Mouse (Mus musculus) right cerebral cortex, adult 2 months (tissue): ENCODE measurements around the gene Atp5g3.
"Not testable (repeated sequence)": the region's sequence is repeated elsewhere in the genome, so short reads cannot be mapped to it uniquely, and the experiment has no call there.

Experiments used
- DNase-seq, 2 experiments: peaks; one replicate each; pipeline ENCODE4 v3.0.0; 2021 to 2022; ENCODE audit warnings: low spot score in 2 of 2

Gene Atp5g3

DNA sequence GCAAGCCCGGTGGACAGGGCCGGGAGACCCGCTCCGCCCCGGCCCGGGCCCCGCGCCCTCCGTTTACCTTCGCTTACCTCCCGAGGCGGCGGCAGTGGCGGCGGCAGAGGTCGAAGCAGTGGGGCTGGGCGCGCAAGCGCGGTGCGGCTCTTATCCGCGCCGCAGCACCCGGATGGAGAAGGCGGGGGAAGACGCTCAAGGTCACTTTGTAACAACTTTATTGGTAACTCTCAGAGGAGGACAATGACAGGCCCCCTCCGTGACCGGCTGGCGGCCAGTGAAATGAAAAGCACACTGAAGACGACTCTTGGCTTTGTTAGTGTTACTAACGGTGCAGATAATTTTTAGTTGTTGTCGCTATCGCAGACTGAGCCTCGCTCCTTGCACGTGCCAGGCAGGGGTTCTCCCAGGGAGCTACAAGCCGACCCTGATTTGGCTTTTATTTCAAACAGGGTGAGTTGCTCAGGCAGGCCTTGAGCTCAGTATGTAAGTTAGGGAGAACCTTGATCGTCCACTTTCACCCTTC is at the start of gene Atp5g3:
Gene Atp5g3, minus strand, starts transcription at position 152 of the 526 bp plus-strand sequence.
- DNase-seq, result peak; percentile 88 to 94

DNA sequence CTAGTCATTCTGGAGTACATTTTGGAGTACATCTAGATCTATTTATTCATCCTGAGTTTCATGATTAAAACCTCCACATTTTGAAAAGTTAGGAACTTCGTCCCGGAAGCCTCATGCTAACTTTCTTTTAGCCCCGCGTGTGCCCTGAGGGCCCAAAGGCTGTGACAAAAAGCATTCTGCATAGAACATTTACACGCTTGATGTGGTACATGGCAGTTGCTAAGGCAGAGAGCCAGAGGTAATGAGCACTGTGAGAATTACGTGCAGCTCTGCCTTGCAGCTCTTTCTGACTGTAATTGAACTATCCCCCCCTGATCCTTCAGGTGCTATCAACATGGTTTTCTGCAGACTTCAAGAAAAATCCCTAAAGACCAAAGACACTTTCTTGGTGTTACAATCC is 47.2 kb upstream of the Atp5g3 start:
- no peak for DNase-seq

DNA sequence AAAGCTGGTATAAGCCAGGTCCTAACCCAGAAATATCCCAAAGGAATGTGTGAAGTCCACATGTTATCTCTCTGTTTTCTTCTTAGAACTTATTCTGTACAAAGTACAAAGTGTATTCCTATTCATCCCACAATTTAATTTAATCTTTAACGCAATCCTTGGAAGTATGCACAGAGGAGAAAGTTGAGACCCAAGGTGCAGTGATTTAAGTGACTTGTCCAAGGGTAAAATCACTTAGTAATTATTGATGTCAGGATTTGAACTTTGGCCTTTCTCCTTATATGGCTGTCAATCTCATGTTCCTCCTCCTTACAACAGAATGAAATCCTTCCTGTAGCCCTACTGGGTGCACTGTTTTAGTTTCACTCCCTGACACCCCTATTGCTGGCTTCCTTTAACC is 42.5 kb upstream of the Atp5g3 start:
- DNase-seq, result no peak

DNA sequence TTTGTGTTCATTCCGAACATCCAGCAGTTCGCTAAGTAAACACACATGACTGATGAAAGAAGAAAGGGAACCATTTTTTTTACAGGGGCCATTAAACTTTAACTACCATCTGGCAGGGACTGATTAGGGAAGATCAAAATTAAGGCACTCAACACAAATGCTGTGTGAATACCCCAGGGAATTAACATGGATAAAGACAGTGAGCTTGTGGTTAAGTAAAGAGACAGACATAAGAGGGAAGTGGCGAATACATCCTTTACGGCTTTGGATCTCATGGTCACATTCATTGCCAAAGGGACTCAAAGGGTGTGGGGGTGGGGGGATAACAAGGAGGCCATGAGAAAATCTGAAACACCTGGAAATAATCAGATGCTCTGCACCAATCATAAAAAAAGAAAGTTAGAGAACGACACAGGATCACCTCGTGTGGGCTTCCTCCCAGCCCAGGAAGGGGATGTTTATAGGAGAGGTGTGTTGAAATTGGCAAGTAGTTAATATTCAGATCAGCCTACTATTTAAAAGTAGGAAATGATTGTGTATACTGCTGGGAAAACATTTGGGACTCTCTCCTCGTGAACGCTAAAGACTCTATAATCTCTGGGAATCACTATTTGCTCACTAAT is 41.6 kb upstream of the Atp5g3 start:
- DNase-seq, result no peak

DNA sequence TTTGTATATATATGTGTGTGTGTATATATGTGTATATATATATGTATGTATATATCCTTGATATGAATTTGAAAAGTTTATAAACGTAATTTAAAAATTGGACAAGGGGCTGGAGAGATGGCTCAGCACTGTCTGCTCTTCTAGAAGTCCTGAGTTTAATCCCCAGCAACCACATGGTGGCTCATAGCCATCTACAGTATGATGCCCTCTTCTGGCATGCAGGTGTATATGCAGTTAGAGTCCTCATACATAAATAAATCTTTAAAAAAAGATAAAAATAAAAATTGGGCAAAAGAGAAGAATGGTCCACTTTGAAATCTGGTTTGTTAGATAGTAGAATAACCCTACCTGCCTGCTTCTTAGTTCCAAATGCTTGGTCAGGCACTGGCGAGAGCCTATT is 36.2 kb upstream of the Atp5g3 start:
- DNase-seq, result no peak

DNA sequence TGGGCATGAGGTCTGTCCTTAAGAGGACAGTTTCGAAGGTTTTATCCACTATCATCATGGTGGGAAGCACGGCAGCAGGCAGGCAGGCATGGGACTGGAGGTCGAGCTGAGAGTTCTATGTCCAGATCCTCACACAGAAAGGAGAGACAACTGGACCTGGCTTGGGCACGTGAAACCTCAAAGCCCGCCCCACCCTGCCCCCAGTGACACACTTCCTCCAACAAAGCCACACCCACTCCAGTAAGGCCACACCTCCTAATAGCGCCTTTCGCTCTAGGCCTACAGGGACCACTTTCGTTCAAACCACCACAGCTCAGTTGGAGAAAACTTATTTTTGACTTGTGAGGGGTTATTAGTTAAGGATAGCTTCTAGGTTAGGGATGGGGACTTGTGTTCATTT is 32.6 kb upstream of the Atp5g3 start:
- DNase-seq, result no peak

DNA sequence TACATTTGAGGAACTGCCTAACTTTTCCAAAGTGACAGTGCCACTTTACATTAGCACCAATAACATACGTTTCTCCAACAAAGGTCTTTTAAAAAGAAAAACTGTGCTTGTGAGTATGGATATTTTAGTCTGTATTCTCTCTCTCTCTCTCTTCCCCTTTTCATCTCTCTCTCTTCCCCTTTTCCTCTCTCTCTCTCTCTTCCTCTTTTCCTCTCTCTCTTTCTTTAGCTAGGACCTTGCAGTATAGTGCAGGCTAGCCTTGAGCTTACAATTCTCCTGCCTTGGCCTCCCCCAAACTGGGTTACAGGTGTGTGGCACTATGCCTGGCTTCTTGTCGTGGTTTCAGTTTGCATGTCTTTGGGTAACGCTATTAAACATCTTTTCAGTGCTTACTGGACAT is 31.7 kb upstream of the Atp5g3 start:
- DNase-seq, result no peak

DNA sequence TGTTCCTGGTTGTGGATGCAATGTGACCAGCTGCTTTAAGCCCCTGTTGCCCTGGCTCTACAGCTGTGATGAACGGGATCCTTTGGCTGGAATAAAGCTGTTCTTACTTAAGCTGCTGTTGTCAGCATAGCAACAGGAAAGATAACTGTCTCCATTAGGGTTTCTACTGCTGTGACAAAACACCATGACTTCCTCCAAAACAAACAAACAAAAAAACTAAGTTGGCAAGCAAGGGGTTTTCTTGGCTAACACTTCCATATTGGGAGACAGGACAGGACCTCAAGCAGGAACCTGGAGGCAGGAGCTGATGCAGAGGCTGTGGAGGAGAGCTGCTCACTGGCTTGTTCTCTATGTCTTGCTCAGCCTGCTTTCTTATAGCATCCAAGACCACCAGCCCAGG is 30.2 kb upstream of the Atp5g3 start:
- DNase-seq, result no peak

DNA sequence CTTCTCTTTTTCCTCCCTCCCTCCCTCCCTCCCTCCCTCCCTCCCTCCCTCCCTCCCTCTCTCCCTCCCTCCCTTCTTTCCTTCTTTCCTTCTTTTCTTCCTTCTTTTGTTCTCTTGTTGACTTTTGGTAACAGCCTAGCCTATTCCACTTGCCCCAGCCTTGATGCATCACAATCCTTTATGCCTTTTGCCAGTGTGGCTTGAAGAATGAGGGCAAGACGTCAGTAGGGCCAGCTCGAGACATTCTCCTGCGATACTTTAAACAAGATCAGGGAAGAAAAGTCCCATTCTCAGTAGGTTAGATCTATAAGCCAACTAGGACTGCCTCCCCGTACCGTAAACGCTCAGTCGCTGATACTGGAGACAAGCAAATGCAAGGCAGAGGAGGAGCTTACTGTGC is 29.3 kb upstream of the Atp5g3 start:
- DNase-seq, result no peak

DNA sequence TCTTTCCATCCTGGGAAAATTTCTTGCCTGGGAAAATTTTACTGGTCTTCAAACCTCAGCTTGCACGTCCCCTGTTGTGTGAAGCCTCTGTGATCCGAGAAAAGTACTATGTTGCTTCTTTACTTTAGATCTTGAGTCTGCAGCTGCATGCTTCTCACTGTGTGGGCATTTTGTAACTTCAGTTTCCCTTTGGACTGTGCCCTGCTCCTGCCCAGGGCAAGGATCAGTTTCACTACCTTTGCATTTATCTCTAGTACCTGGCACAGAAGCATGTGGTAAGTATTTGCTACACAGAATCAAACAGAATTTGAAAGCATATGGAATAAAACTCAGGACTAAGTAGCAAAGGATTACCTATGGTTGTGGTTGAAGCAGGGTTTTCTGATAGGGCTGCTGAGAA is 27.8 kb upstream of the Atp5g3 start:
- DNase-seq, result no peak

DNA sequence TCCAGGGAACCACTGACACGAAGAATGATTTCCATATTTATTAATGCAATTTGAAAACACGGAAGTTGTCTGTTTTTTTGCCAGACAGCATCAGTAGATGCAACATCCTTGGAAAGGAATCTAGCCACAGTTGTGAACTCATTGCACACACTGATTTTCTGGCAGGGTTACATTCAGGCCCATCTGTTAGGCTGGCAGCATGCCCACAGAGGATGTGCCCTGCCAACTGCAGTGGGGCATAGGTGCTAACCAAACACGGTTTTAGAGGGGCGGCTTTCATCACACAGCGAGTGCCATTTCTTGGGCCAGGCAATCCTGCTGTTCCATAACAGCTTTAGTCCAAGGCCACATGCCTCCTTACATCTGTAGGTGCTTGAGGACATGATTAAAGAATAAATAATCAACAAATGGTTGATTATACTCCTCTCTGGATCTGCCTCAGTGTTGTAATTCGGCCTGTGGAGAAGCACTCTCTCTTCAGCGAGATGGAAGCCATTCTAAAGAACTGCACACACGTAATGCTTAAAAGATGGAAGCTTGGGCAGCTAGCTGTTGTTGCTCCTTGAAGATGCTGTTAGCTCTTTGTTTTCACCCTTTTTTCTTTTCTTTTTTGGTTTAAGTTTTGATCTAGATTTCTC is 21.7 kb upstream of the Atp5g3 start:
- DNase-seq, result peak in 1 of 2 experiments; percentile 5

DNA sequence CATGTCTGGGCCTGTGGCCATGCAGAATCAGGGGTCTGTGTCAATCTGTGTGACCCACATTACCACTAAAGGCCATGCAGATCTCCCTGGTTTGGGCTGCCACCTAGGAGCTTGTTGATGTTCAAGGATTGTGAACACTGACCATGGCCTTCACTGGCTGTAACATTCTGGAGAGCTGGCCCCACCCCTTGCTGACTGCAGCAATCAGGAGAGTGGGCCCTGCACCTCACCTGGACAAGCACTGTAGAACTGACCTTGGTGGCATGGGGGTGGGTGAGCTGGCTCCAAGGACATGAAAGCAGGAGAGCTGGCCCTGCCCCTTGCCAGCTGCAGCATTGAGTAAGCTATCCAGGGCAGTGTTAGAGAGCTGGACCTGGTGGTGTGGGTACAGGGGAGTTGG is 16.6 kb upstream of the Atp5g3 start:
- no peak for DNase-seq

DNA sequence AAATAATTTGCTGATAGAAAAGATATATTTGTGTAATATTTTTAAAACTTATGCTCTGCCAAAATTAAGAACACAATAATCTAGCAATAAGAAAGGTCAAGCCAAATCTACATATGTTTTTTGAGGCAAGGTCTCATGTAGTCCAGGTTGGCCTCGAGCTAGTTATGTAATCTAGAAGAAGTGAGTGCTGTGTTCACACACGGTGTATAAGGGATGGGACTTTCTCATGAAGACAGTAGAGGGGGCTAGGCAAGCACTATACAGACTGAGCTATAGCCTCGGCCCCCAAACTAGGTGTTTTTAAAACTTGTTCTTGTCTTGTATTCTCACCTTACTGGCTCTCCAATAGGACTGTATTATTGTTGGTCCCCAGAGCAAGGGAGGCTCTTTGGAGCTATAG is 14.4 kb upstream of the Atp5g3 start:
- DNase-seq, result no peak

DNA sequence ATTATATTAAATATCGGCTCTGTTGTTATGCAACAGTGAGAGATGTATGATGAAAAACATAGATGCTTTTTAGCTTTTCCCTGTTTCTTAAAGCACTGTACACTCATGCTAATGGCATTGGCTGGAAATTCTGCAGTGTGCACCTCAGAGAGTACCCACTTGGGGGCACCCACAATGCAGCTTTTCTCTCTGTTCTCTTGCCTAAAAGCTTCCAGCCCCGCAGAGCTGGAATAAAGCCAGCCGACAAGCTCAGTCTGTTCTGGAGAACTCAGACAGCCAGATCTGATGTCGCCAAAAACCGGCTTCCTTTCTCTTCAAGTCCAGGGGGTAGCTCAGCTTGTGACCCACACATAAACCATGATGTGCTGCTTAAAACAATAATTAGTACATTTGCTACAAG is 14.0 kb upstream of the Atp5g3 start:
- peak; percentile 82 to 83 for DNase-seq

DNA sequence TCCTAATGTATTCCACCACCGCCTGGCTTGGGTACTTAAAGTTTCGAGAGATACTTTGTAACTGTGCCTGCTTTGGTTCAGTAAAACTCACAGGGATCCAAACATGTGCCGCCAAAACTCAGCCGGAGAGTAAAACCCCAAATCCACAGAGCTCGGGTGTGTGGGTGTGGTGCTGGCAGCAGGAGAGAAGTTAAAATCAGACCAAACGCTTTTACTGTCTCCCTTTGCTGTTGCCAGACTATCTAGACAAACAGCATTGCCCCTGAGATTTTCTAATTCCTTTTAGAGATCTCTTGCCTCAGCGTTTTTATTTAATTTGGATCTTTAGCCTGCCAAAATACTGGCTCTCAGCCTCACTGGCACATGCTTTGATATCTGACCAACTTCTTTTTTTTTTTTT is 8.5 kb upstream of the Atp5g3 start:
- peak; percentile 68 to 71 for DNase-seq

DNA sequence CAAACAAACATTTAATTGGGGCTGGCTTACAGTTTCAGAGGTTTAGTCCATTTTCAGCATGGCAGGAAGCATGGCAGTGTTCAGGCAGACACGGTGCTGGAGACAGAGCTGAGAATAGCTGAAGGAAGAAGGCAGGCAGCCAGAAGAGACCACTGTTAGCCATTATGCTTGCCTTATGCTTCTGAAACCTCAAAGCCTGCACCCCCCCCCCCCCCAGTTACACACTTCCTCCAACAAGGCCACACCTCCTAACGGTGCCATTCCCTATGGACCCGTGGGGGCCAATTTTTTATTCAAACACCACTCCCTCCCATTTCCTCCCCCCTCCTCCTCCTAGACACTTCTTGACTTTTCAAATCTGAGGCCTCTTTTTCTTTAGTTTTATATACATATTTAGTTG is 1.1 kb upstream of the Atp5g3 start:
- DNase-seq, result no peak

DNA sequence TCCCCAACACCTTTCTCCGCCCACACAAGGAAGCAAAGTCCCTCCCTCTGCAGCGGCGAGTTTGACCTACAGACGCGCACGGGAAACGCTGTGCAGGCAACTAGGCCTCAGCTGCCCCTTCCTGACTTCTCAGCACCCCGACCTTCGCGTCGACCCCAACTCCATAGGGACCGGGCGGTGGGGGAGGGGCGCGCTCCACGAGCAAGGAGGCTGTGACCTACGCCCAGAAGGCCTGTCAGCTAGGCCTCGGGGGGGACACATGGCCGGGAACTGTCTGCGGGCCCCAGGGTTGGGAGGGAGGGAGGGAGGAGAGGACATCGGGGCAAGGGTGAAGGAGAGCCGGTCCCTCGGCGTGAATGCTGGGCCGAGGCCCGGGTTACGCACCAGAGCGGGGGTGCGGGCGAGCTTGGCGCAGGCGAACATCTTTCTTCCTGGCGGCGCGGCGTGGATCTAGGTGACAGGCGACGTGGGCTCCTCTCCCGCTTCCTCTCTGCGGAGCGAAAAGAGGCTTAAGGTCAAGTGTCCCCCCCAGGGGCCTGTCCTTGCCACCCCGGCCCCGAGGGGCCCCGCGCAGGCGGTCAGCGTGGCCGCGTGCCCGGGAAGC is 453 bp downstream of the Atp5g3 start:
- peak; percentile 36 to 52 for DNase-seq

DNA sequence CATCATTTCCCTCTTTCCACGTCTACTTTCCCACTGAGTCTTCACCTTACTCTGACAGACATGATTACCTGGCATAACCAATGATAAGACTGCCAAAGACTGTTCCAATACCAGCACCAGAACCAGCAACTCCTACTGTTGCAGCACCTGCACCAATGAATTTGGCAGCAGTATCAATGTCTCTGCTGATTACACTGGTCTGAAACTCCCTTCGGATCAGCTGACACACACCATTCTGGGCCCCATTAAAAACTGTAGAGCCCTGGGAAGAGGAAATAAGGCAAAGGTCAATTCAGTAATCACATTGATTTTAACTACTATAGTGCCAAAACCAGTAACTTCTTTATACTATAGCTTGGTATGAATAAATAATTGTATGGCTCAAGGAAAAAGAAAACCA is 2.0 kb downstream of the Atp5g3 start:
- DNase-seq, result no peak

DNA sequence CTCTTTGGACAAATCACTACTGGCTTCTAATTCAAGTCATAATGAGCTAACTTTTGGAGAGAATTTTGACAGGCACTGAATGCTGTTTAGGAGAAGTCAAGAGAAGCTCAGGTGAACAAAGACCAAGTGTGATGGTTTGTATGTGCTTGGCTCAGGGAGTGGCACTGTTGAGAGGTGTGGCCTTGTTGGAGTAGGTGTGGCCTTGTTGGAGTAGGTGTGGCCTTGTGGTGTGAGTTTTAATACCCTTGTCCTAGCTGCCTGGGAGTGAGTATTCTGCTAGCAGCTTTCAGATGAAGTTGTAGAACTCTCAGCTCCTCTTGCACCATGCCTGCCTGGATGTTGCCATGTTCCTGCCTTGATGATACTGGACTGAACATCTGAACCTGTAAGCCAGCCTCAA is 6.4 kb downstream of the Atp5g3 start:
- not testable (repeated sequence) for DNase-seq

DNA sequence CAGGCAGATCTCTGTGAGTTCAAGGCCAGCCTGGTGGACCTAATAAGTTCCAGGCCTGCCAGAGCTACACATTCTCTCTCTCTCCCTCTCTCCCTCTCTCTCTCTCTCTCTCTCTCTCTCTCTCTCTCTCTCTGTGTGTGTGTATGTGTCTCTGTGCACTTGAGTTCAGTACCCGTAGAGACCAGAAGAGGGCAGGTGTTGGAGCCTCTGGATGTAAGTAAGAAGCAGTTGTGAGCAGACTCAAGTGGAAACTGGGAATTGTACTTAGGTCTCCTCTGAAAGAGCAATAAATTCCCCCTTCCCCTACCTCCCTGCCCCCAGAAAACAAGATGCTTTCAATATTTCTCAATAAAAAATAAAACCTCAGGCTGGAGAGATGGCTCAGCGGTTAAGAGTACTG is 7.6 kb downstream of the Atp5g3 start:
- DNase-seq, result no peak

DNA sequence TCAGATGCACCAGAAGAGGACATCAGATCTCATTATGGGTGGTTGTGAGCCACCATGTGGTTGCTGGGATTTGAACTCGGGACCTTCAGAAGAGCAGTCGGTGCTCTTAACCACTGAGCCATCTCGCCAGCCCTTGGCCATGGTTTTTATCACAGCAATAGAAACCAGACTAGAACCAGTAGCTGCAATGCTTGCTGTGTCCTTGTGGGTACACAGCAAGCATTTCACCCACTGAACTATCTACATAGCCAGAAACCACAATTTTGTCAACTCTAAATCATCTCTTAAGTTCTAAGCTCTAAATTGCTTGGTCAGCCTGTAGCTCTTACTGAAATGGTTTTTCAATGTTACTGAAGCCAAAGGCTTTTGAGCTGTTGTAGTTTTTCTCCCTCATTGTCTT is 8.8 kb downstream of the Atp5g3 start:
- DNase-seq, result not testable (repeated sequence)

DNA sequence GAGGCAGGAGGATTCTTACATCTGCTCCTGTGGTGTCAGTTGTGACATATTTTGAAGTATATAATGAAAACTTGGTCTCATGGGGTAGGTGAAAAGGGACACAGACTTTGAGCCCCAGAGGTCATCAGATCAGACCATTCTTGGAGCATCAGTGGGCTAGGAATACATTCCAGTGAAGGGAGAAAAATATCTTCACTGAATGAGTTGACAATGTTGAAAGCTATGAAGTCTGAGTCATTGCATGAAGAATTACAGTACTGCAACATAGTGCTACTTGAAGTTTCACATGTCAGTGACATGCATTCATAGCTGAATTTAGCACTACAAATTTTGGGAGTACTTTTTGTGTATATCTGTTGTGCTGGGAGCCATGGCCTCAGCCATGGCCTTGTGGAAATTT is 10.0 kb downstream of the Atp5g3 start:
- DNase-seq, result no peak

DNA sequence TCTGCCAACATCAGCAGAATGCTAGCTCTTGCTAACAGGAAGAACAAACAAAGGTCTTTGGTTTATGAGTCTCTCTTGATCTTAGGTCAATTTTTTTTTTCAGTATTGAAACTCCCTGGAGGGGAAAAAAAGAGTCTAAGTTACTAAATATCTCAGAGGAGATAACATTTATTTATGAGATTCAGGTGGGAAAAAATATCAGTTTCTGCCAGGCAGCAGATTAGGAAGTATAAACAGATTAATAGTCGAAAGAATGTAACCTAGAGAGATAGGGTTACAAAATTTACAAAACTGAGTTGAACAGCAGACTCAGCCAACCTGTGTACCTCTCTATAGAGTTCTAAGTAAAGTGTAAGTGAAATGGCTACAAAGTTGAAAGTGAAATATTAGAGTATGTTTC is 10.8 kb downstream of the Atp5g3 start:
- no peak for DNase-seq
